Mouse (Mus musculus) left cerebral cortex, adult 8-10 months (tissue): ENCODE measurements around the gene Wbp11. TPM values are rescaled to one million over a fixed set of nuclear protein-coding genes. Genes with fewer than 3 reads are reported as not detected.

Source experiments
- microRNA-seq, 2 experiments: library from miRNA; unstranded; fragments of <30 nt; microRNA quantifications; one replicate each; pipeline ENCODE4 v1.2.0; 2022
- total RNA-seq, 4 experiments: library from RNA; stranded (reverse); gene quantifications; 2 replicates each; pipeline ENCODE4 v1.2.4; 2022

Wbp11 gene
- total RNA-seq, 4 experiments from 2014 or later = 110 to 121 (median 116) TPM

Small RNA genes lying within 50 kb of the gene (microRNA-seq; reads per million reads assigned to microRNA genes)
- gene Gm44364 = 0 reads per million in 2 experiments

Other genes starting within 250 kb of the Wbp11 start
- gene Plbd1, start 166.3 kb downstream of the Wbp11 start, total RNA-seq = under 1 TPM in 2 of 4 experiments, not detected in 2; 0.30 to 0.32 TPM
- gene Gucy2c, start 46.5 kb downstream of the Wbp11 start, total RNA-seq = under 1 TPM; 0.21 to 0.52 (median 0.37) TPM
- gene Hist4h4, start 23.8 kb downstream of the Wbp11 start, total RNA-seq = 10 to 100 TPM in 3 of 4 experiments, 1 to 10 TPM in 1; 9.0 to 13.2 (median 12.5) TPM
- gene H2afj, start 20.0 kb downstream of the Wbp11 start, total RNA-seq = 10 to 100 TPM; 35.3 to 52.5 (median 39.1) TPM
- 1 to 10 TPM; 2.1 to 5.4 (median 3.7) TPM for gene BC049715, start 607 bp downstream of the Wbp11 start, total RNA-seq
- 1 to 10 TPM; 5.2 to 8.0 (median 7.4) TPM for gene Smco3, start 7.2 kb upstream of the Wbp11 start, total RNA-seq
- gene Art4, start 29.5 kb upstream of the Wbp11 start, total RNA-seq = not detected
- gene Mgp, start 47.6 kb upstream of the Wbp11 start, total RNA-seq = 10 to 100 TPM; 34.0 to 50.1 (median 47.6) TPM
- gene Erp27, start 93.9 kb upstream of the Wbp11 start, total RNA-seq = not detected
- gene Pde6h, start 95.6 kb upstream of the Wbp11 start, total RNA-seq = 1 to 10 TPM in 2 of 4 experiments, under 1 TPM in 2; 0.44 to 3.0 (median 1.1) TPM
- gene Arhgdib, start 113.7 kb upstream of the Wbp11 start, total RNA-seq = 10 to 100 TPM; 16.0 to 24.1 (median 19.6) TPM